Mouse (Mus musculus) intestine, embryonic 15.5 days (tissue): ENCODE measurements around the gene Fkbp6. TPM values are rescaled to one million over a fixed set of nuclear protein-coding genes. Genes with fewer than 3 reads are reported as not detected.
"Not testable (repeated sequence)": the region's sequence is repeated elsewhere in the genome, so short reads cannot be mapped to it uniquely, and the experiment has no call there.

Experiments
- ATAC-seq: fragments of 200-750 bp; cut with Nextera tagmentation; 2 replicates; pipeline ENCODE4 v1.8.0; 2017; ENCODE audit warnings: moderate TSS enrichment, moderate library complexity
- H3K27ac ChIP-seq: fragments of 300-500 bp; sonication (generic); 2 replicates; pipeline ENCODE4 v1.5.1; 2015; ENCODE audit warnings: mild to moderate bottlenecking, inconsistent platforms
- H3K27me3 ChIP-seq: fragments of 300-500 bp; sonication (generic); replicated peaks from 2 replicates; pipeline ENCODE4 v1.6.1; 2015; ENCODE audit warnings: inconsistent platforms
- H3K36me3 ChIP-seq: fragments of 300-500 bp; sonication (generic); 2 replicates; pipeline ENCODE4 v1.6.1; 2015; ENCODE audit warnings: inconsistent platforms
- H3K4me1 ChIP-seq: fragments of 300-500 bp; sonication (generic); replicated peaks from 2 replicates; pipeline ENCODE4 v1.6.1; 2015; ENCODE audit warnings: inconsistent platforms
- H3K4me2 ChIP-seq: fragments of 300-500 bp; sonication (generic); replicated peaks from 2 replicates; pipeline ENCODE4 v1.6.1; 2015; ENCODE audit warnings: mild to moderate bottlenecking, inconsistent platforms
- H3K4me3 ChIP-seq: fragments of 300-500 bp; sonication (generic); replicated peaks from 2 replicates; pipeline ENCODE4 v1.5.1; 2015; ENCODE audit warnings: inconsistent platforms
- H3K9ac ChIP-seq: fragments of 300-500 bp; sonication (generic); 2 replicates; pipeline ENCODE4 v1.6.1; 2015; ENCODE audit warnings: inconsistent platforms
- H3K9me3 ChIP-seq: fragments of 300-500 bp; sonication (generic); 2 replicates; pipeline ENCODE4 v1.6.1; 2016; ENCODE audit warnings: inconsistent platforms
- WGBS: fragments of 180-500 bp; shearing (Covaris S2); methylation state at CpG from one replicate; pipeline ENCODE4 v1.1.7; 2015; 5-methylcytosine and 5-hydroxymethylcytosine counted together
- polyA plus RNA-seq: library from polyadenylated mRNA; unstranded; fragments of >200 nt; fragmentation: Nextera tagmentation; extraction: Ambion mirVana; gene quantifications from 2 replicates; pipeline ENCODE4 v1.2.1, GENCODE M21; 2015

Gene Fkbp6
- polyA plus RNA-seq, 1 experiment from 2014 or later: 0.40 TPM

DNA sequence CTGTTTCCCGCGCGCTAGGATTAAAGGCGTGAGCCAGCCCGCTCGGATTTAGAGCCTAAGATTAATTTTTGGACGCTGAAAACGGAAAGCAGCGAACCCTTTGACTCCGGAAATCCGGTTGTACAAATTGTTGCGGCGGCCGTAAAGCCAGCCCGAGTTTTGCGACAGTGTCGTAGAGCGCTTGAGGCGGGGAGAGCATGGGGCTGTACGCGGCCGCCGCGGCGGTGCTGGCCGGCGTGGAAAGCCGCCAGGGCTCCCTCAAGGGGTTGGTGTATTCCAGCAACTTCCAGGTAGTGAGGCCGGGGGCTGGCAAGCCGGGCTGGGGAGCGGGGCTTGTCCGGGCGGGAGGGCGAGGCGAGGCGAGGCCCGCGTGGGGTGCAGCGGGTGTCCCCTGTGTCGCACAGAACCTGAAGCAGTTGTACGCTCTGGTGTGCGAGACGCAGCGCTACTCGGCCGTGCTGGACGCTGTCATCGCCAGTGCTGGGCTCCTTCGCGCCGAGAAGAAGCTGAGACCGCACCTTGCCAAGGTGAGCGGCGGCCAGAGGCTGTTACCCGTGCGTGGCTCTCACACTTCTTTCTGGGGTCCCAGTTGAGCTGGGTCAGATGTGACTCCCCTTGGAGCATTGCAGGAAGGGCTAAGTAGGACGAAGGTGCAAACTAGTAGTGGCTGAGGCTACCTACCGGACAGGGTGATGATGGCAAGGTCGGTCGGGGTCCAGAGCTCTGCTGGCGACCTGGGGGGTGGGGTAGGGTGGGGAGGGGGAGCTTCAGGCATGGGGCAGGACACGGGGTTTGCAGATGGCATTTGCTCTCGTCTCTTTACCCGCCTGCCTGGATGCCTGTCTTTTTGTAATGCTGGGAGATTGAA, 20.2 kb upstream of the Fkbp6 start, which contains the start of gene Nsun5:
TSS of gene Nsun5 (plus strand) at position 167 of the 868 bp plus-strand sequence.
- H3K27ac ChIP-seq: peak within 1 kb of the TSS; percentile 77
- peak within 1 kb of the TSS; percentile 76 for H3K4me2 ChIP-seq
- H3K9ac ChIP-seq: peak within 1 kb of the TSS; percentile 87
- H3K9me3 ChIP-seq: no peaks in the 10 kb centered on the region
- peak; percentile 88 for ATAC-seq
- H3K27me3 ChIP-seq: no peaks in the 10 kb centered on the region
- under 1% methylated on average over 64 of the region's 64 CpGs for WGBS
- peak within 1 kb of the TSS; percentile 97 for H3K4me3 ChIP-seq
- H3K4me1 ChIP-seq: peaks cover 9% of the 10 kb centered on the region
- H3K36me3 ChIP-seq: peaks cover 26% of the 10 kb centered on the region

DNA sequence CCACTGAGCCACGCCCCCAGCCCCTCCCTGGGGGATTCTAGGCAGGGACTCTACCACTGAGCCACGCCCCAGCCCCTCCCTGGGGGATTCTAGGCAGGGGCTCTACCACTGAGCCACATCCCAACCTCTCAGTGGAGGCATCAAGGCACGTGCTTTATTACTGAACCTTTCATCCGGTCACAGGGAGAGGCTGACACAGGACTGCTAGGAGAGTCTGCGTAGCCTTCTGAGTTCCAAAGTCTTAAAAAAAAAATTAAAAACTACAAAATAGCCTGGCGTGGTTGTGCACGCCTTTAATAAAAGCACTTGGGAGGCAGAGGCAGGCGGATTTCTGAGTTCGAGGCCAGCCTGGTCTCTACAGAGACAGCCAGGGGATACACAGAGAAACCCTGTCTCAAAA, 19.4 kb upstream of the Fkbp6 start:
- Histone ChIP-seq H3K9ac (peak overlapping the region; percentile 87; the same call in 1 of the 2 replicates), H3K4me3 (peak overlapping the region; percentile 97), H3K27ac (peak overlapping the region; percentile 77; the same call in 1 of the 2 replicates), H3K36me3 (peaks cover 18% of the 10 kb centered on the region), H3K4me2 (peak overlapping the region; percentile 76)
- WGBS: 53% methylated on average over 9 of the region's 9 CpGs
- H3K27me3 ChIP-seq, H3K4me1 ChIP-seq, H3K9me3 ChIP-seq: not testable (repeated sequence)
- 0 out of 2 replicates have a peak, but pooled peaks have one; percentile 15 for ATAC-seq

DNA sequence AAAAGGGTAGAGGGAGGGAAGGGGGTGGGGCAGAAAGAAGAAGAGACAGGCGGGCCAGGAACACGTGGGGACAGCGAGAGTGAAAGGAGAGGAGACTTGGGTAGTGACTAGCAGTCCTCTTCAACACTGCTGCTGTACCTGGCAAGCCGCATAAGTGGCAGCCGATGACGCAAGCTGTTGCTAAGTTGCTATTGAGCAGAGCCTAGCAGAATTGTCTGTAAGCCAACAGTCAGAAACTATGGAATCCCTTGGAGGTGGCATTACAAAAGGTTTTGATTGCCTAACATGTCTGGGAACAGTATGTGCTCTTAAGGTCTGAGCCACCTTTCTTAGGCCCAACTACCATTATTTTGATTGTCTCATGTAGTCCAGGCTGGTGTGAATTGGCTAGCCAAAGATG, 18.5 kb upstream of the Fkbp6 start:
- H3K4me2 ChIP-seq: no peak overlapping the region
- peaks cover 9% of the 10 kb centered on the region for H3K4me1 ChIP-seq
- no peak overlapping the region for H3K9ac ChIP-seq
- no peak overlapping the region for H3K4me3 ChIP-seq
- no peaks in the 10 kb centered on the region for H3K27me3 ChIP-seq
- H3K9me3 ChIP-seq: no peaks in the 10 kb centered on the region
- no peak overlapping the region for H3K27ac ChIP-seq
- peaks cover 10% of the 10 kb centered on the region for H3K36me3 ChIP-seq
- WGBS: 86% methylated on average over 6 of the region's 6 CpGs
- ATAC-seq: no peak

- H3K4me3 ChIP-seq: no peak overlapping the region
- 56% methylated on average over 6 of the region's 6 CpGs for WGBS
- no peaks in the 10 kb centered on the region for H3K27me3 ChIP-seq
- H3K27ac ChIP-seq: no peak overlapping the region
- no peaks in the 10 kb centered on the region for H3K9me3 ChIP-seq
- H3K4me1 ChIP-seq: peaks cover 9% of the 10 kb centered on the region
- no peak overlapping the region for H3K9ac ChIP-seq
- no peak for ATAC-seq
- H3K36me3 ChIP-seq: peaks cover 7% of the 10 kb centered on the region; the same call in 1 of the 2 replicates
- no peak overlapping the region for H3K4me2 ChIP-seq
Observed at GRCm38 (mm10) chr5:135367841-135368240, 18.0 kb upstream of the Fkbp6 start.

GRCm38 (mm10) chr5:135363540-135363939, 13.7 kb upstream of the Fkbp6 start:
- no peak overlapping the region for H3K27ac ChIP-seq
- H3K4me3 ChIP-seq: no peak overlapping the region
- H3K4me2 ChIP-seq: no peak overlapping the region
- H3K9ac ChIP-seq: no peak overlapping the region
- H3K9me3 ChIP-seq: no peaks in the 10 kb centered on the region
- no peak for ATAC-seq
- no peaks in the 10 kb centered on the region for H3K4me1 ChIP-seq
- H3K36me3 ChIP-seq: no peaks in the 10 kb centered on the region
- 32% methylated on average over 12 of the region's 12 CpGs for WGBS
- no peaks in the 10 kb centered on the region for H3K27me3 ChIP-seq

DNA sequence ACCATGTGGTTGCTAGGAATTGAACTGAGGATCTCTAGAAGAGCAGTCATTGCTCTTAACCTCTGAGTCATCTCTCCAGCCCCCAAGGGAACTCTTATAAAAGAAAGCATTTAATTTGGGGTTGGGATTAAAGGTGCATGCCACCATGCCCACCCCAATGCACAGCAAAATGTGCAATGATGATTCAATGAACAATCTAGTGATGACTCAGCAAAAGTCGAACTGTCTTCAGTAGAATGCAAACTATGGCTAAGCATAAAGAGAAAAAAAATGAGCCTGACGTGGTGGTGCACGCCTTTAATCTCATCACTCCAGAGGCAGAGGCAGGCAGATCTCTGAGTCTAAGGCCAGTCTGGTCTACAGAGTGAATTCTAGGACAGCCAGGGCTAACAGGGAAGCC, 12.7 kb upstream of the Fkbp6 start:
- no peaks in the 10 kb centered on the region for H3K4me1 ChIP-seq
- H3K9me3 ChIP-seq: no peaks in the 10 kb centered on the region
- no peak overlapping the region for H3K27ac ChIP-seq
- H3K9ac ChIP-seq: no peak overlapping the region
- H3K27me3 ChIP-seq: no peaks in the 10 kb centered on the region
- 78% methylated on average over 3 of the region's 3 CpGs for WGBS
- no peak overlapping the region for H3K4me2 ChIP-seq
- H3K36me3 ChIP-seq: no peaks in the 10 kb centered on the region
- no peak overlapping the region for H3K4me3 ChIP-seq
- ATAC-seq: no peak

DNA sequence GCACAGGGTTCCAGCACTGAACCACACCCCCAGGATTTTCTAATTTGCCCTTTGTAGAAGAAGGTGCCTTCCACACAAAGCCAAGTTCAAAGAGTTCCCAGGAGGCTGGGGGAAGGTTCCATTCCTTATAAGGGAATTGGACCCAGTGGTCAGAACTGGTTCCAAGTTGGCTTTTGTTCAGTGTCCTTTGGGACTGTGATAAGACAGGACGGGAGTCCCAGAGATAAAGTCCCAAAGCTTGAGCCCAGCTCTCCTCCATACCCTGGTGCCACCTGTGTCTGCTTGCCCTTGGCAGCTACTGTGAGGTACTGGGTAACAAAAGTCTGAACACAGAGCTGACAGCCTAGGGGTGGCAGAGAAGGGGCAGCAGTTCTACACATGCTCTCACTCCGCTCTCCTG, 9.9 kb upstream of the Fkbp6 start:
- no peak overlapping the region for H3K4me2 ChIP-seq
- 89% methylated on average over 2 of the region's 2 CpGs for WGBS
- no peak for ATAC-seq

DNA sequence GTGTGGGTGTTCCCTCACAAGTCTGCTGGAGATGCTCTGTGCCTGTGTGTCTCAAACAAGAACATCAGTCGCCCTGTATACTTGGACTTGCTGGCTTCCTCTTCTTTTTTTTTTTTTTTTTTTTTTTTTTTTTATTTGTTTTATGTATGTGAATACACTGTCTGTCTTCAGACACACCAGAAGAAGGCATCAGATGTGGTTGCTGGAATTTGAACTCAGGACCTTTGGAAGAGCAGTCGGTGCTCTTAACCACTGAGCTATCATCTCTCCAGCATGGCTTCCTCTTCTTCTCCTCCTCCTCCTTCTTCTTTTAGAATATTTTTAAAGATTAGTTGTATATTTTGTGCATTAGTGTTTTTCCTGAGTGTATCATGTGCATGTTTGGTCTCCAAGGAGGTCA, 7.7 kb upstream of the Fkbp6 start:
- H3K36me3 ChIP-seq: no peaks in the 10 kb centered on the region
- H3K4me2 ChIP-seq: no peak overlapping the region
- H3K9me3 ChIP-seq: no peaks in the 10 kb centered on the region
- ATAC-seq: no peak
- no peak overlapping the region for H3K4me3 ChIP-seq
- peaks cover 11% of the 10 kb centered on the region for H3K27me3 ChIP-seq
- no peak overlapping the region for H3K9ac ChIP-seq
- H3K27ac ChIP-seq: no peak overlapping the region
- no peaks in the 10 kb centered on the region for H3K4me1 ChIP-seq
- 76% methylated on average over 2 of the region's 2 CpGs for WGBS

More for the DNA sequence above, 9.9 kb upstream of the Fkbp6 start:
- no peaks in the 10 kb centered on the region for H3K9me3 ChIP-seq
- H3K4me3 ChIP-seq: no peak overlapping the region
- H3K9ac ChIP-seq: no peak overlapping the region
- no peaks in the 10 kb centered on the region for H3K4me1 ChIP-seq
- no peaks in the 10 kb centered on the region for H3K36me3 ChIP-seq
- H3K27me3 ChIP-seq: no peaks in the 10 kb centered on the region
- no peak overlapping the region for H3K27ac ChIP-seq

DNA sequence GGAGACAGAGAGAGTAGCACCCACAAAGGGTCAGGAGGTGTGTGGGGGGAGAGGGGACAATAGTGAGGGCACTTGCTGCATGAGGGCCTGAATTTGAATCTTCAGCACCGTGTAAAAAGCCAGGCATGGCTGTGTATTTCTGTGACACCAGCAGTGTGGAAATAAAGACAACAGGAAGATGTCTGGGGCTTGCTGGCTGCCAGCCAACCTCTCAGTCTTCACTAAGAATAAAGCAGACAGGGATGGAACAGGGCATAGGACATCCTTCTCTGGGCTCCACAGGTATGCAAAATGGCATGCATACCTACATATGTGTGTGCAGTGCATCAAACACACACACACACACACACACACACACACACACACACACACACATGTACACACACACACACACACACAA, 6.2 kb upstream of the Fkbp6 start:
- Histone ChIP-seq H3K4me3 (no peak overlapping the region), H3K4me1 (no peaks in the 10 kb centered on the region), H3K9me3 (no peaks in the 10 kb centered on the region), H3K9ac (no peak overlapping the region), H3K4me2 (no peak overlapping the region), H3K36me3 (no peaks in the 10 kb centered on the region), H3K27ac (no peak overlapping the region), H3K27me3 (peaks cover 11% of the 10 kb centered on the region)
- 27% methylated on average over 1 of the region's 1 CpGs for WGBS
- ATAC-seq: no peak

DNA sequence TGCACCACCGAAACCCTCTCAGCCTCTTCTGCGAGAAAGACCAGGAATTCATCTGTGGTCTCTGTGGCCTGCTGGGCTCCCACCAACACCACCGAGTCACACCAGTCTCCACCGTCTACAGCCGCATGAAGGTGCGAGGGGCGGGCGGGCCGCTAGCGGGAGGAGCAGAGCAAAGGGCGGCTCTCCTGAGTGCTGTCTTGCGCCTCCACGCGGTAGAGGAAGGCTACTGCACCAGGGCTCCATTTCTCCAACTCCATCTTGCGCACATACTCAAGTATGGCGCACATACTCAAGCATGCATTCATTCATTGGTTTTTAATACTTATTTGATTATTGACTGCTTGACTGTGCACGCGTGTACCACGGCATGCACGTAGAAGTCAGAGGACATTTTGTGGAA, 3.7 kb upstream of the Fkbp6 start:
- H3K9me3 ChIP-seq: no peaks in the 10 kb centered on the region
- peaks cover 11% of the 10 kb centered on the region for H3K27me3 ChIP-seq
- no peaks in the 10 kb centered on the region for H3K4me1 ChIP-seq
- H3K4me2 ChIP-seq: no peak overlapping the region
- H3K27ac ChIP-seq: no peak overlapping the region
- 15% methylated on average over 20 of the region's 20 CpGs for WGBS
- H3K4me3 ChIP-seq: no peak overlapping the region
- H3K36me3 ChIP-seq: no peaks in the 10 kb centered on the region
- no peak for ATAC-seq
- H3K9ac ChIP-seq: no peak overlapping the region

DNA sequence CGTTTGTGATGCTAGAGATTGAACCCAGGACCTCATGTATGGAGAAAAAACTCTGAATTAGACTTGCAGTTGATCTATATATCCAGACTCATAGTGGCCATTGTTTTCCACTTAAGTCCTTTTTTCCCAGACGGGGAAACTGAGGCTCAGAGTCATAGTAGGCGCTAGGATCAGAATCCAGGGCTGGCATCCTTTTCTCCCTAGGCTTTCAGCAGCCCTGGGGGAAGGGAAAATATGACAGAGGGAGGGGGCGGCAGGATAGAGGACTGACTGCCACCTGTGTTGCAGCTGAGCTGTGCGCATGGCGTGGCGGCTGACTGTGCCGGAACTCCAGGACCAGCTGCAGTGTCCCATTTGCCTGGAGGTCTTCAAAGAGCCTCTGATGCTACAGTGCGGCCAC, 3.2 kb upstream of the Fkbp6 start, which contains the start of gene Trim50:
TSS of gene Trim50 (plus strand) at position 301 of the 400 bp plus-strand sequence.
- no peak within 1 kb of the TSS for H3K4me3 ChIP-seq
- 61% methylated on average over 9 of the region's 9 CpGs for WGBS
- H3K9ac ChIP-seq: no peak within 1 kb of the TSS
- H3K27me3 ChIP-seq: peaks cover 11% of the 10 kb centered on the region
- no peaks in the 10 kb centered on the region for H3K4me1 ChIP-seq
- H3K9me3 ChIP-seq: no peaks in the 10 kb centered on the region
- H3K27ac ChIP-seq: no peak within 1 kb of the TSS
- no peak; the same call in 1 of the 2 replicates for ATAC-seq
- no peak within 1 kb of the TSS for H3K4me2 ChIP-seq
- no peaks in the 10 kb centered on the region for H3K36me3 ChIP-seq

DNA sequence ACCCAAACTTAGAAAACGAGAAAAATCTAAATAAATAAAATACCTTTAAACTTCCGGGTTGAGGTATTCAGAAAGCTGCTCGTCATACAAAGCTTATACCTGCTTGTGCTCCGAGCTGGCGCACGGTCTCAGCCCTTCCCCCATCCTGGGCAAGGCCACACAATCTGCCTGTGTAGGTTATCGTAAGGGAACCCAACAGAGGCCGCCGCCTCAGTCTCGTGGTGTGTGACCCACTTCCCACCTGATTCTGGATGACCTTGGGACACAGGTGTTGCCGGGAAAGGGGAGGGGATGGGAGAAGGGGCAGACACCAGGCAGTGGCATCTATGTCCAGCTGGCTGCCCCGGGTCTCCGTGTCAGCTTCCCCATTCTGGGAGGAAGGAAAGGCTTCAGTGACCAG, 1.8 kb upstream of the Fkbp6 start:
- Histone ChIP-seq H3K9me3 (no peaks in the 10 kb centered on the region), H3K27ac (no peak overlapping the region), H3K4me3 (no peak overlapping the region), H3K9ac (no peak overlapping the region), H3K27me3 (peaks cover 11% of the 10 kb centered on the region), H3K36me3 (no peaks in the 10 kb centered on the region), H3K4me1 (no peaks in the 10 kb centered on the region), H3K4me2 (no peak overlapping the region)
- no peak; the same call in 1 of the 2 replicates for ATAC-seq
- 74% methylated on average over 13 of the region's 13 CpGs for WGBS
